Mouse (Mus musculus): ENCODE measurements around the gene Rps12.

The Rps12 gene

GRCm38 (mm10) chr10:23784121-23784520 lies 3.0 kb downstream of the Rps12 start:
- no peak for DNase-seq

GRCm38 (mm10) chr10:23783493-23783884 lies 3.6 kb downstream of the Rps12 start:
- no peak for DNase-seq

- DNase-seq = no peak
Observed at GRCm38 (mm10) chr10:23782855-23783492, 4.1 kb downstream of the Rps12 start.

GRCm38 (mm10) chr10:23781760-23782735 lies 5.0 kb downstream of the Rps12 start:
- no peak for DNase-seq

- no peak for DNase-seq
Observed at GRCm38 (mm10) chr10:23780539-23781275, 6.4 kb downstream of the Rps12 start.

GRCm38 (mm10) chr10:23777288-23777945 lies 9.7 kb downstream of the Rps12 start:
- no peak for DNase-seq

GRCm38 (mm10) chr10:23754166-23754565 lies 32.9 kb downstream of the Rps12 start:
- no peak for DNase-seq
